Mouse (Mus musculus) sigmoid colon, adult 10 weeks (tissue): ENCODE measurements around the gene Msl3. TPM values are rescaled to one million over a fixed set of nuclear protein-coding genes. Genes with fewer than 3 reads are reported as not detected.

Source experiments
- polyA plus RNA-seq: library from polyadenylated mRNA; stranded (reverse); fragments of 350-450 nt; fragmentation: Illumina TruSeq; extraction: RNeasy Lipid Tissue Mini Kit (QIAGEN cat#74804); gene quantifications from one replicate; pipeline ENCODE4 v1.2.3, GENCODE M21; 2014; ENCODE audit warnings: low read depth, low replicate concordance

Gene Msl3
- 146 TPM for polyA plus RNA-seq

GRCm38 (mm10) chrX:168673525-168674406 lies at the start of gene Msl3:
Gene Msl3 (minus strand): TSS chrX:168673898.

Other genes starting within 250 kb of the Msl3 start
- 0.82 TPM for gene Frmpd4, start 96.7 kb downstream of the Msl3 start, polyA plus RNA-seq
- gene Arhgap6, start 121.2 kb upstream of the Msl3 start, polyA plus RNA-seq, result 18.0 TPM